Mouse (Mus musculus) forebrain, embryonic 11.5 days (tissue): Measurements from ENCODE around the gene Btaf1. TPM values are rescaled to one million over a fixed set of nuclear protein-coding genes. Genes with fewer than 3 reads are reported as not detected.
"Not testable (repeated sequence)": the region's sequence is repeated elsewhere in the genome, so short reads cannot be mapped to it uniquely, and the experiment has no call there.

Experiments
- ATAC-seq: fragments of 200-750 bp; cut with Nextera tagmentation; replicated peaks from 2 replicates; pipeline ENCODE4 v1.8.0; 2017; ENCODE audit warnings: moderate TSS enrichment; ENCODE audit not compliant: low FRiP score
- DNase-seq: peaks from one replicate; pipeline ENCODE4 v3.0.0-alpha.2; 2017; ENCODE audit warnings: low spot score
- H3K27ac ChIP-seq: fragments of 300-500 bp; sonication (generic); 2 replicates; pipeline ENCODE4 v1.5.1; 2014; ENCODE audit warnings: low read depth, low read length
- H3K27me3 ChIP-seq: fragments of 300-500 bp; sonication (generic); 2 replicates; pipeline ENCODE4 v1.6.1; 2014; ENCODE audit warnings: mild to moderate bottlenecking, low read length, mixed read lengths; ENCODE audit not compliant: control insufficient read depth, insufficient read depth
- H3K36me3 ChIP-seq: fragments of 300-500 bp; sonication (generic); 2 replicates; pipeline ENCODE4 v1.6.1; 2014; ENCODE audit warnings: mild to moderate bottlenecking, low read length, moderate library complexity, mixed read lengths; ENCODE audit not compliant: control insufficient read depth, insufficient read depth
- H3K4me1 ChIP-seq: fragments of 300-500 bp; sonication (generic); replicated peaks from 2 replicates; pipeline ENCODE4 v1.6.1; 2014; ENCODE audit warnings: low read length, mixed read lengths; ENCODE audit not compliant: control insufficient read depth, insufficient read depth
- H3K4me2 ChIP-seq: fragments of 300-500 bp; sonication (generic); 2 replicates; pipeline ENCODE4 v1.6.1; 2014; ENCODE audit warnings: low read depth, mild to moderate bottlenecking, low read length, moderate library complexity, mixed read lengths; ENCODE audit not compliant: severe bottlenecking
- H3K4me3 ChIP-seq: fragments of 300-500 bp; sonication (generic); 2 replicates; pipeline ENCODE4 v1.5.1; 2014; ENCODE audit warnings: low read depth, low read length
- H3K9ac ChIP-seq: fragments of 300-500 bp; sonication (generic); 2 replicates; pipeline ENCODE4 v1.6.1; 2014; ENCODE audit warnings: low read length
- H3K9me3 ChIP-seq: fragments of 300-500 bp; sonication (generic); 2 replicates; pipeline ENCODE4 v1.6.1; 2016; ENCODE audit warnings: low read length, mixed read lengths; ENCODE audit not compliant: control insufficient read depth
- WGBS: fragments of 180-500 bp; shearing (Covaris S2); extraction: QIAGEN DNeasy Blood & Tissue Kit; methylation state at CpG from one replicate; pipeline ENCODE4 v1.1.7; 2014; 5-methylcytosine and 5-hydroxymethylcytosine counted together
- polyA plus RNA-seq: library from polyadenylated mRNA; unstranded; fragments of >200 nt; fragmentation: Nextera tagmentation; extraction: Ambion mirVana; gene quantifications from 2 replicates; pipeline ENCODE4 v1.2.1, GENCODE M21; 2014

The Btaf1 gene
- polyA plus RNA-seq, 1 experiment from 2014 or later = 23.8 TPM

GRCm38 (mm10) chr19:36932097-36932496 lies 6.2 kb downstream of the Btaf1 start:
- no peak overlapping the region for H3K4me2 ChIP-seq
- no peaks in the 10 kb centered on the region for H3K36me3 ChIP-seq
- peaks cover 2% of the 10 kb centered on the region; the same call in 1 of the 2 replicates for H3K4me1 ChIP-seq
- no peaks in the 10 kb centered on the region for H3K27me3 ChIP-seq
- H3K4me3 ChIP-seq = no peak overlapping the region
- H3K27ac ChIP-seq = no peak overlapping the region
- no peaks in the 10 kb centered on the region for H3K9me3 ChIP-seq
- ATAC-seq = no peak
- no peak overlapping the region for H3K9ac ChIP-seq
- DNase-seq = no peak

- 88% methylated on average over 2 of the region's 2 CpGs for WGBS
- H3K9me3 ChIP-seq = no peaks in the 10 kb centered on the region
- DNase-seq = no peak
- H3K9ac ChIP-seq = no peak overlapping the region
- no peak for ATAC-seq
- no peaks in the 10 kb centered on the region for H3K36me3 ChIP-seq
- H3K27ac ChIP-seq = no peak overlapping the region
- H3K4me1 ChIP-seq = no peaks in the 10 kb centered on the region
- H3K4me3 ChIP-seq = no peak overlapping the region
- no peak overlapping the region for H3K4me2 ChIP-seq
- H3K27me3 ChIP-seq = no peaks in the 10 kb centered on the region
These were observed 6.7 kb downstream of the Btaf1 start for GRCm38 (mm10) chr19:36932613-36933012.

- Histone ChIP-seq H3K36me3 (no peaks in the 10 kb centered on the region), H3K27me3 (no peaks in the 10 kb centered on the region), H3K4me3 (no peak overlapping the region), H3K4me2 (no peak overlapping the region), H3K27ac (no peak overlapping the region), H3K9ac (no peak overlapping the region), H3K4me1 (no peaks in the 10 kb centered on the region), H3K9me3 (no peaks in the 10 kb centered on the region)
- ATAC-seq (no peak), DNase-seq (no peak)
- WGBS = 88% methylated on average over 4 of the region's 4 CpGs
These were observed 10.4 kb downstream of the Btaf1 start for GRCm38 (mm10) chr19:36936285-36936684.

- Histone ChIP-seq H3K4me1 (no peaks in the 10 kb centered on the region), H3K9ac (no peak overlapping the region), H3K27ac (no peak overlapping the region), H3K36me3 (no peaks in the 10 kb centered on the region), H3K9me3 (no peaks in the 10 kb centered on the region), H3K27me3 (no peaks in the 10 kb centered on the region), H3K4me2 (no peak overlapping the region), H3K4me3 (no peak overlapping the region)
- DNase-seq (no peak), ATAC-seq (no peak)
These were observed 12.1 kb downstream of the Btaf1 start for GRCm38 (mm10) chr19:36938008-36938407.

GRCm38 (mm10) chr19:36940064-36940463 lies 14.2 kb downstream of the Btaf1 start:
- Histone ChIP-seq H3K9ac (no peak overlapping the region), H3K4me3 (no peak overlapping the region), H3K36me3 (no peaks in the 10 kb centered on the region), H3K9me3 (no peaks in the 10 kb centered on the region), H3K27ac (no peak overlapping the region), H3K27me3 (no peaks in the 10 kb centered on the region), H3K4me1 (no peaks in the 10 kb centered on the region), H3K4me2 (no peak overlapping the region)
- DNase-seq (no peak), ATAC-seq (no peak)
- 92% methylated on average over 1 of the region's 1 CpGs for WGBS

- Histone ChIP-seq H3K4me1 (no peaks in the 10 kb centered on the region), H3K36me3 (no peaks in the 10 kb centered on the region; the same call in 1 of the 2 replicates), H3K4me2 (no peak overlapping the region), H3K9me3 (no peaks in the 10 kb centered on the region), H3K27ac (no peak overlapping the region), H3K4me3 (no peak overlapping the region), H3K27me3 (no peaks in the 10 kb centered on the region), H3K9ac (no peak overlapping the region)
- DNase-seq (no peak), ATAC-seq (no peak)
- 58% methylated on average over 4 of the region's 4 CpGs for WGBS
These were observed 27.8 kb downstream of the Btaf1 start for GRCm38 (mm10) chr19:36953637-36954206.

- H3K4me1 ChIP-seq = no peaks in the 10 kb centered on the region
- H3K9me3 ChIP-seq = no peaks in the 10 kb centered on the region
- no peaks in the 10 kb centered on the region for H3K27me3 ChIP-seq
- DNase-seq (no peak), ATAC-seq (no peak)
- WGBS = 92% methylated on average over 4 of the region's 4 CpGs
- H3K4me3 ChIP-seq = no peak overlapping the region
- H3K27ac ChIP-seq = no peak overlapping the region
- no peak overlapping the region for H3K4me2 ChIP-seq
- H3K9ac ChIP-seq = no peak overlapping the region
- H3K36me3 ChIP-seq = no peaks in the 10 kb centered on the region; the same call in 1 of the 2 replicates
These were observed 32.5 kb downstream of the Btaf1 start for GRCm38 (mm10) chr19:36958331-36958730.

- Histone ChIP-seq H3K4me2 (no peak overlapping the region), H3K9me3 (no peaks in the 10 kb centered on the region), H3K27me3 (no peaks in the 10 kb centered on the region), H3K4me1 (no peaks in the 10 kb centered on the region), H3K9ac (no peak overlapping the region), H3K27ac (no peak overlapping the region), H3K36me3 (peaks cover 3% of the 10 kb centered on the region; the same call in 1 of the 2 replicates), H3K4me3 (no peak overlapping the region)
- ATAC-seq = no peak
- 87% methylated on average over 1 of the region's 1 CpGs for WGBS
- no peak for DNase-seq
These were observed 35.4 kb downstream of the Btaf1 start for GRCm38 (mm10) chr19:36961320-36961719.

- H3K4me1 ChIP-seq, H3K27me3 ChIP-seq, H3K9me3 ChIP-seq, H3K9ac ChIP-seq, H3K4me2 ChIP-seq, DNase-seq, H3K36me3 ChIP-seq, H3K4me3 ChIP-seq, H3K27ac ChIP-seq, ATAC-seq: not testable (repeated sequence)
- WGBS = 96% methylated on average over 5 of the region's 6 CpGs
These were observed 36.8 kb downstream of the Btaf1 start for GRCm38 (mm10) chr19:36962544-36963260.
